Mouse (Mus musculus) lung, adult 2 months (tissue): ENCODE measurements around the gene Zfp322a. TPM values are rescaled to one million over a fixed set of nuclear protein-coding genes. Genes with fewer than 3 reads are reported as not detected.

Experiments
- DNase-seq: peaks from one replicate; pipeline ENCODE4 v3.0.0; 2022
- H3K4me1 ChIP-seq: fragments of 200-500 bp; 2 replicates; pipeline ENCODE4 v1.6.1; 2011; ENCODE audit warnings: low read length; ENCODE audit not compliant: control insufficient read depth, insufficient read depth
- H3K4me3 ChIP-seq: fragments of 200-500 bp; replicated peaks from 2 replicates; pipeline ENCODE3; 2011; ENCODE audit warnings: low read depth, mild to moderate bottlenecking, control low read depth, low read length; ENCODE audit errors: extremely low read depth
- CTCF ChIP-seq: fragments of 200-500 bp; IDR thresholded peaks from 2 replicates; pipeline ENCODE4 v1.5.1; 2011; ENCODE audit warnings: mild to moderate bottlenecking, low read length, control low read depth; ENCODE audit not compliant: insufficient read depth
- POLR2A ChIP-seq: fragments of 200-500 bp; IDR thresholded peaks from 2 replicates; pipeline ENCODE4 v1.6.1; 2011; ENCODE audit warnings: low read depth, mild to moderate bottlenecking, control low read depth, low read length, borderline replicate concordance; ENCODE audit errors: extremely low read depth
- WGBS: fragments of 180-500 bp; shearing (Covaris S2); methylation state at CpG from one replicate; pipeline ENCODE4 v1.1.7; 2018; 5-methylcytosine and 5-hydroxymethylcytosine counted together
- polyA plus RNA-seq: library from polyadenylated mRNA; depleted of rRNA; stranded (reverse); fragments of >200 nt; gene quantifications from 2 replicates; pipeline ENCODE4 v1.2.3, GENCODE M21; 2012; rRNA removed

Zfp322a gene
- 1.4 and 2.4 TPM in 2 replicates for polyA plus RNA-seq

DNA sequence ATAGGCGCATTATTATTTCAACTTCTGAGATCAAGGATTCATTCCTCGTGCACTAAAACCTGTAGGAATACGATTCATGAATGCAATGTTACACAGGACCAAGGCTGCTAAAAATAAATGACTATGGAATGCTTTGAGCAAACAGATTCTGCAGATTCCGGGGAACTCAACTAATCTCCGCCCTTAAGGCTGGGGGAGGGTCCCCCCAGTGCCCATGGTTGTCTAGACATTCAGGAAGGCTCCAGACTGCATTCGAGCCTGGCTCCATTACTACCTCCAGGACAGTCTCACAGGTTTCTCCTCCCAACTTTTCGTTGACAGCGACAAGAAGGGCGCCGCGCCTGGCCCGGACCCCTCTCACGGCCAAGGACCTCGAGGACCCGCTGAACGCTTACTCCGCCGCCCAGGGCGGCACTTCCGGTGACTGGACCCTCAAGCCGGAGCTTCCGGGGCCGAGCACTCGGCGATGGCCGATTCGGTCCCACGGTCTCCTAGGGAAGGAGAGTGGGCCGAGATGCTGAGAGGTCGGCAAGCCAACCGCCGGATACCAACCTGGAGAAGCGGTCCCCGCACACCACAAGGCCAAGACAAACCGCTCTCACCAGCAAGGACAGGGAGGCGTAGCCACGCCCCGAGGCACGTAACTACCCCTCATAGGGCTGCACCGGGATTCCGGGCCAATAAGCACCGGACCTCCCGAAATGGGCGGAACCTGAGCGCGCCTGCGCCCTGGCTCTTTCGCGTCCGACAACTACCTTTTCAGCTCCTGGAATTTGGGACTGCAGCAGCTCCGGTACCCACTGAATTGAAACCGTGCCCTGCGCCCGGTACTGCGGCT lies at the start of gene Zfp322a:
Gene Zfp322a, minus strand, starts transcription at position 626 of the 838 bp plus-strand sequence.
- Histone ChIP-seq H3K4me3 (peak within 1 kb of the TSS; percentile 91), H3K4me1 (peaks cover 2% of the 10 kb centered on the region; the same call in 1 of the 2 replicates)
- TF ChIP-seq CTCF (no peak), POLR2A (peak; percentile 96)
- peak; percentile 96 for DNase-seq
- WGBS, result under 1% methylated on average over 55 of the region's 55 CpGs

GRCm38 (mm10) chr13:23412630-23413521 lies 43.9 kb upstream of the Zfp322a start:
- no peak overlapping the region for H3K4me3 ChIP-seq
- no peak for TF ChIP-seq CTCF
- no peak for TF ChIP-seq POLR2A
- H3K4me1 ChIP-seq, result no peaks in the 10 kb centered on the region; the same call in 1 of the 2 replicates
- WGBS, result 12% methylated on average over 28 of the region's 28 CpGs
- no peak for DNase-seq

DNA sequence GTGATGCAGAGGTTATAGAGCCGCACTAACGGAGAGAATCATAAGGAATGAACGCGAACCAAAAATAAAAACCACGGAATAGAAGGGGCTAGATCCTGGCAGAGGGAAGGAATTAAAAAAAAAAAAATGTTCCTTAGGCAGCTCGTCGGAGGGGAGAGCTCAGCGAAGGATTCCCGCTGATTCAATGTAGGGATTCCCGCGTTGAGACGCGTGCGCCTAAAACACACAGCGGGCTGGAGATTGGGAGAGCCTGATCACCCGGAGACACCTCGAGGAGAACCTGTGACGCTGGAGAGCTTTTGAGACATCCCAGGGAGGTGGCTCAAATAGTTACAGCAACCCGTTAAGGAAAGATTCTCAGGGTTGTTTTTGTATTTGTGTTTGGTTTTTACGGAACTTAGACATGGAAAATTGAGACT lies 43.2 kb upstream of the Zfp322a start:
- DNase-seq, result no peak

DNA sequence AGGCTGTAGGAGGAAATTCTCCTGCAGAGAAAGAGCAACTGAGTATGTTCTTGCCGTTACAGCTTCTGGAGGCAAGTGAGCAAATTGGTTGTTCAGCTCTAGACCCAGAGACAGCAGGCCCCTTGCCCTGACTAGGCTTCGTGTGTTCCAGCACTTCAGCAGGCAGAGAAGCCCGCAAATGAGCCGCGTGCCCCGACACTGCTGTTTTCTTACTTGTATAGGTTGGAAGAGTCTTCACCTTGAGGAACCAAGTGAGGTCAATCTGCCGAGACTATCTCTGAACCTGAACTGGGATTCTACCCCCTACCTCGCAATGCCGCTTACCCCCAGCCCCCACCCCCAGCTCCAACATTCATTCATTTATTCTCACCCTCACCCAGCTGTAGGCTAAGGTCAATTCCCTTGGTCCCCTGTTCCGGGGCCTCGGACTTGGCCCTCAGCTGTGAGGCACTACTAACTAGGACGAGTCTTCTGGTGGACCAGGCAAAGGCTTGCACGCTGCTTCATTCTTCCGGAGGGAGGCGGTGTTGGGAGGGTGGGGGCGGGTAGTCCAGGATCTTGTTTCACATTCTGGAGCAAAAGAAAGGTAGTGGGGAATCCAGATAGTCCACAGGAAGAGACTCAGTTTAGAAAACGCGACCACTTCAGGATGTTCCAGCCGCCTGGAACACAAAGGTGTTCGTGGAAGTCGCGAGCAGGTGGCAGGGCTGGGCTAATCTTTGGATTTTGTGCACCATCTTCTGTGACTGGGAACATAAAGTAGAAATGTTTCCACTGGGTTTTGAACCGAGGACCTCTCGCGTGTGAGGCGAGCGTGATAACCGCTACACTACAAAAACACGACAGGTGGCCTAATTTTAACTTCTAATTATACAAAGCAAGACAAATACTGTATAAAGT lies 42.6 kb upstream of the Zfp322a start:
- TF ChIP-seq POLR2A, result no peak
- no peak for TF ChIP-seq CTCF
- H3K4me1 ChIP-seq, result no peaks in the 10 kb centered on the region; the same call in 1 of the 2 replicates

More for the DNA sequence above, 43.2 kb upstream of the Zfp322a start:
- no peak for TF ChIP-seq CTCF
- TF ChIP-seq POLR2A, result no peak
- H3K4me3 ChIP-seq, result no peak overlapping the region
- 4% methylated on average over 20 of the region's 20 CpGs for WGBS
- no peaks in the 10 kb centered on the region; the same call in 1 of the 2 replicates for H3K4me1 ChIP-seq

DNA sequence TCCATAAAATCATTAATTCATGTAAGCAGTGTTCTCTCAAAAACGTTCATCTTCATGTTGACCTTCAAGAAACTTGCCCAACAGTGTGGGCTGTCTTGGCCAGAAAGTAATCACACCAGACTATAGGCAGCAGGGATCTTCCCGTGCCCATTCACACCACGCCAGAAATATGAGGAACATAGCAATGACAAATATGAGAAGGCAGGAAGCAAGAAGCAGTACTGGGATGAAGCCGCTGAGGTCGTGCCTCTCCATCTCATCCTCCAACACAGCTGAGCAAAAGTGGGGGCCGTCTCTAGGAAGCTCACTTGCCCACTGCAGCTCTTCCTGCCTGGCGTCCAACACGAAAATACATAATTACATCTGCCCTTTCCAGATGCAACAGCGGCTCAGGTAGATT lies 41.6 kb upstream of the Zfp322a start:
- TF ChIP-seq CTCF (no peak), POLR2A (no peak)
- WGBS, result 62% methylated on average over 9 of the region's 9 CpGs
- H3K4me1 ChIP-seq, result no peaks in the 10 kb centered on the region; the same call in 1 of the 2 replicates
- no peak for DNase-seq
- no peak overlapping the region for H3K4me3 ChIP-seq

More for the DNA sequence above, 42.6 kb upstream of the Zfp322a start:
- DNase-seq, result no peak
- H3K4me3 ChIP-seq, result no peak overlapping the region
- WGBS, result 15% methylated on average over 29 of the region's 29 CpGs

DNA sequence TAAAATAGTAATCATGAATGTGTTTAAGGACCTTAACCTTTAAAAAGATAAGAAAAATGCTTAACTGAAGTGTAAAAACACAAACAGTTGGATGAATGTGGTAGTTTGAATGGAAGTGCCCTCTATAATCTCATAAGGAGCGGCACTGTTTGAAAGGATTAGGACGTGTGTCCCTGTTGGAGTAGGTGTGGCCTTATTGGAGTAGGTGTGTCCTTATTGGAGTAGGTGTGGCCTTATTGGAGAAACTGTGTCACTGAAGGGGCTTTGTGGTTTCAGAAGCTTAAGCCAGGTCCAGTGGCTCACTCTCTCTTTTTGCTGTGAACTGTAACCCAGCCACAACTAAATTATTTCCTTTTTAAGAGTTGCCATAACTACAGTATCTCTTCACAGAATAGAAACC lies 33.6 kb upstream of the Zfp322a start:
- Histone ChIP-seq H3K4me3 (no peak overlapping the region), H3K4me1 (no peaks in the 10 kb centered on the region)
- TF ChIP-seq POLR2A (no peak), CTCF (no peak)
- 54% methylated on average over 2 of the region's 2 CpGs for WGBS
- no peak for DNase-seq

GRCm38 (mm10) chr13:23401683-23402527 lies 32.9 kb upstream of the Zfp322a start:
- H3K4me3 ChIP-seq, result peak overlapping the region; percentile 20
- H3K4me1 ChIP-seq, result no peaks in the 10 kb centered on the region
- 8% methylated on average over 19 of the region's 19 CpGs for WGBS
- DNase-seq, result peak; percentile 83
- TF ChIP-seq CTCF (peak; percentile 76), POLR2A (no peak)
